Mouse (Mus musculus) urinary bladder, postnatal 10 days (tissue): ENCODE data around the gene Strip1.
"Not testable (repeated sequence)": the region's sequence is repeated elsewhere in the genome, so short reads cannot be mapped to it uniquely, and the experiment has no call there.

ENCODE experiments used
- DNase-seq: peaks from one replicate; pipeline ENCODE4 v3.0.0; 2022; ENCODE audit warnings: low spot score

Gene Strip1

DNA sequence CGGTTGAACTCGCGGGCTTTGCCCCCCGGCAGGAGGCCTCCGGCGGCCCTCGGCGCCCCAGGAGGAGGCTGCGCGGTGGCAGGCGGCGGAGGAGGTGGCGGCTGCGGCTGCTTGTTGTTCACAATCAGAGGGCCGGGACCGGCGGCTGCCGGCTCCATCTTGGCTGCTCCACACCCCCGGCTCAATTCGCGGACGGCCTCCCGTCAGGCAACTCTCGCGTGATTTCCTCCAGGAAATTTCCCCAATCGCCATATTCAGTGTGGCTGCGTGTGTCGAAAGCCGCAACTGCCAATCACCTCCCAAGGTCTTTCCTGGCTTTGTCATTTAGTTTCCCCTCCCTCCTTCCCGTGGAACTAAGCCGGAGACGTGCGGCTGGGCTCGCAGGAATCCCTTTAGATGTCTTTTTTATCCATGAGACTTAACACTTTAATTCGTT is at the start of gene Strip1:
Strip1 (minus strand) TSS at position 172 of the 436 bp plus-strand sequence.
- peak; percentile 69 for DNase-seq

- DNase-seq = no peak
Measured at GRCm38 (mm10) chr3:107680790-107681576, 49.5 kb upstream of the Strip1 start.

- no peak for DNase-seq
Measured at GRCm38 (mm10) chr3:107671509-107671908, 40.0 kb upstream of the Strip1 start.

GRCm38 (mm10) chr3:107670500-107670899 is 39.0 kb upstream of the Strip1 start:
- DNase-seq = no peak

- no peak for DNase-seq
Measured at GRCm38 (mm10) chr3:107668786-107669185, 37.3 kb upstream of the Strip1 start.

DNA sequence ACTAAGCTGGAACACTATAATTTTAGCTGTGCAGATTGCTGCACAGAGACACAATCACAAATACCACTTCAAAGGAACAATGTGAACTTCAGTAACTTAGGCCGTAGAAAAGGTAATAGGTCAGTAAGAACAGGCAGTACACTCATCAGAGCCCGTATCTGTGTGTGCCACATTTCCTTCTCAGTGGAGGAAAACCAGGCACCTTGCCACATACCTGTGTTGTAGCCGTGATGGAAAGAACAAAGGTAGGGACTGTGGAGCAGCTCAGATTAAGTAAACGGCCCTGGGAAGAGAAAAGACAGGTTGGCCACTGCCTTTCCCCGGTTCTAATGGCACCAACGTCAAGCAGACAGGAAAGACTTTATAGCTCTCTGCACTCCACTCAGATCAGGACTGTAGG is 35.9 kb upstream of the Strip1 start:
- DNase-seq = no peak

DNA sequence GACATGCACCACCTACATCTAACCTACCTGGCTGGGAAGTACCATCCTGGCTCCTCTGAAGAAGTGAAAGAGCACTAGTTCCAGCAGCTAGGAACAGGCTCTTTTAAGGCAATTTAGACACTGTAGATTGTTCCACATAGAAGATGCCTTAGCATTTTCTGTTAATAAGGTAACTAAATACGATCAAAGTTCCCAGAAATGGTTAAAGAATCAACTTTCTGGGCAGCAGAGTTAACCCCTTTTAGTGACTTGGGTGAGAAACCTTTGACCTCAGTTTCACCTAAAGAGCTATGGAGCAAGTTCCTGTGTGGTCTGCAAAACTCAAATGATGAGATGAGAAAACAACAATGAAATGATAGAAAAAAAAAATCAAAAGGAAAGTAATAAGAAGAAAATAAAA is 33.1 kb upstream of the Strip1 start:
- DNase-seq = no peak

- DNase-seq = no peak
Measured at GRCm38 (mm10) chr3:107659000-107659399, 27.5 kb upstream of the Strip1 start.

DNA sequence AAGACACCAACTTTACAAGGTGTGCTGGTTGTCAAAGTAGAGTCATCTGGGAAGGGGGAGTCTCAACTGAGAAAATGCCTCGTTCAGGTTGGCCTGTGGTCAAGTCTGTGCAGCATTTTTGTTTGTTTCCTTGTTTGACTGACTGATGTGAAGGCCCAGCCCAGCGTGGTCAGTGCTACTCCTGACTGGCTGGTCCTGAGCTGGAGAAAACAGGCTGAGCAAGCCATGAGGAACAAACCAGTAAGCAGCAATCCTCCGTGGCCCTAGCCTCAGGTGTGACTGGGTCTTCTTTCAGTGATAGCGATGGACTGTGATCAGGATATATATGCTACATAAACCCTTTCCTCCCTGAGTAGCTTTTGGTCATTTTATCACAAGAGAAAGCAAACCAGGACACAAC is 25.4 kb upstream of the Strip1 start:
- DNase-seq = no peak

DNA sequence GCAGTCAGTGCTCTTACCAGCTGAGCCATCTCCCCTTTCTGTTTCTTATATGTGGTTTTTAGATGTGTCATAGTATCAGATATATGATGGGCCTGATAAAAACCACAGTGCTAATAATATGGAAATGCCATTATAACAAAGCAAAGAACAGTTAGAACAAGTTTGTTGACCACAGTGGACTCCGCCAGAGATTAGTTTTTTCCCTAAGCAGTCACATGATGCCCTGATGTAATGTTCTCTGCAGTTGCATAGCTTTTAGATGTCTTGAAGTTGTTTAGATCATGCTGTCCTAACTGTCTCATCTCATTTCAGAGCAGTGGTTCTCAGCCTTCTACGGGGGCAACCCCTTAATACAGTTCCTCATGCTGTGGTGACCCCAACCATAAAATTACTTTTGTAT is 24.7 kb upstream of the Strip1 start:
- no peak for DNase-seq

DNA sequence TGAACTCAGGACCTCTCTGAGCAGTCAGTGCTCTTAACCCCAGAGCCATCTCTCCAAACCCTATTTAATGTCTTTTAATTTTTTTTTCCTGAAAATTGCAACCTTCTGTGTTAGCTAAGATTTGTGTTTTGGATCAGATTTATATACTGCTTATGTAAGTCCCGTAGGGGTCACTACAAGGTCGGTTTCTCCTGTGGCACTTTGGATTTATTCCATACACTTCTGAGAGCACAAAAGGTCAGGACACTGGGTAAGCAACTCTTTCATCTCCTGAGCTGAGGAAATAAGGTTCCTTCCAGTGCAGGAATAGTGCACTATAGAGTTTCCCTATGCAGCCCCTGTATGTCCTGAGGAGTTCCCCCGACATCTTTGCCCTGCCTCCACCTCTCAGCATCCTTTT is 24.0 kb upstream of the Strip1 start:
- no peak for DNase-seq

GRCm38 (mm10) chr3:107654861-107655260 is 23.4 kb upstream of the Strip1 start:
- no peak for DNase-seq

GRCm38 (mm10) chr3:107652968-107653367 is 21.5 kb upstream of the Strip1 start:
- DNase-seq = no peak

GRCm38 (mm10) chr3:107650276-107650675 is 18.8 kb upstream of the Strip1 start:
- DNase-seq = not testable (repeated sequence)

GRCm38 (mm10) chr3:107646947-107647346 is 15.5 kb upstream of the Strip1 start:
- DNase-seq = no peak

- no peak for DNase-seq
Measured at GRCm38 (mm10) chr3:107637606-107638172, 6.2 kb upstream of the Strip1 start.

DNA sequence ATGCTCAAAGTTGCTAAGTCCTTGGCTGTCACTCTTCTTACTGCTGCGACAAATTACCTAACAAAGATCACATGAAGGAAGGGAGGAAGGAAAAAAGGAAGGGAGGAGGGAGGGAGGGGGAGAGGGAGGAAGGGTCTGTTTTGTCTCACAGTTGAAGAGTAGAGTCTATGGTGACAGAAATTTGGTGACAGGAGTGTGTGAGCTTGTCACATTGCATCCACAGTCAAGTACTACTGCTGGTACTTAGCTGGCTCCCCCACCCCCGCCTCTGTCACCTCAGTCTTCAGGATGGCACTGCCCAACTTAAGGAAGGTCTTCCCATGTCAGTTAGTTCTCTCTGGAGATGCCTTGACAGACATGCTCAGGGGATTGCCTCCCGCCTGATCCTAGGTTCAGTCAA is 4.7 kb upstream of the Strip1 start:
- no peak for DNase-seq

GRCm38 (mm10) chr3:107635836-107636235 is 4.3 kb upstream of the Strip1 start:
- DNase-seq = no peak

GRCm38 (mm10) chr3:107633906-107634305 is 2.4 kb upstream of the Strip1 start:
- DNase-seq = no peak

DNA sequence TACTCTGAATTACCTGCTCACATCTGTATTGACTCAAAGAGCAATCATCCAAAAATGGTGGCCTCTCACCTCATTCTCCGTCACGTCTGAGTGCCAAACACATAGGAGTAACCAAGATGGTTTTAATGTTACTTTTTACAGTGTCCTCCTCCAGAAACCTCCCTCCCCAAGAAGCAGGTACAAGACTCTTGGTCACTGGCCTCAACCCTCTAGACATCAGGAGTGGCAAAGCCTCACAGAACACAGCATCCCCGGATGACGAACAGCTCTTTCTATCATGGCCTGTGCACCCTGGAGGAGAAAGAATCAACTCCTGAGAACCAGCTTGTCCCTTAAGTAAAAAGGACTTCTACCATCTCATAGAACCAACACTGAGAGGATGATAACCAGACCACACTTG is 1.3 kb upstream of the Strip1 start:
- DNase-seq = no peak

DNA sequence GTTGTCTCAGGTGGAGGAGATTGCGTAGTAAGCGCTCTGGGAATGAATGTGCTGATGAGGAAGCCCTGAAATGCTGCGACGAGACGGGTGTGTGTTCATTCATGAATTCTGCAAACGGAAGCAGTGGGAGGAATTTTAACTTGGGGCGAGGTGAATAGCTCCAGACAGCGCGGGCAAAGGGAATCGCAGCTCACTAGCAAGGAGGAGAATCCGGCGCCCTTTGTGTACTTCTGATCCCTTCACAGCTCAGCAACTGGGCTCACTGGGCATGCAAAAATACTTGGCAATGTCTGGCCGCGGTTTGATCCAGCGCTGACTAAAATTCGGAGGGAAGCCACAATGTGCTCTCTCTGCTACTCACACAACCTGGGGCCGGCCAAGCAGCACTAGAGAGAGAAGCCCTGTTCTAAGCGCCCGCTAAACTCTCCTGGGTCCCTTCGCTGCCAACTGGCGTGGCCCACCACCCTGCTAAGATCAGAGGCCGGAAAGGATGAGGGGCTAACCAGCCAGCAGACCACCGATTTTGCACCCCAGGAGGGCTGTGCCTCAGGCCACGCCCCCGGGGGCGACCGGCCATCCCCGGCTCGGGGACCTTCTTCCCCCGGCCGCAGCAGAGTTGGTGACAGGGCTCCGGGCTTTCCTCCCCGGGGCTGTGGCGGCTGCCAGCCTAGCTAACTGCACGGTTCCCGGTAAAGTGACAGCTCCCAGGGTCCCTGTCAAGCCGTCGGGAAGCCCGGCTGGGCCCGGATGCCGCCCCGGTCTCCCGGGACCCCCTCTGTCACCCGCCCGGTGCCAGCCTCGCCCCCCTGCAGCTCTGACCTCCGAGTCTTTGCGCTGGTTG is 592 bp downstream of the Strip1 start, which contains the start of gene Gm10961:
Gm10961 (plus strand) TSS at position 641 of the 841 bp plus-strand sequence.
- no peak for DNase-seq

DNA sequence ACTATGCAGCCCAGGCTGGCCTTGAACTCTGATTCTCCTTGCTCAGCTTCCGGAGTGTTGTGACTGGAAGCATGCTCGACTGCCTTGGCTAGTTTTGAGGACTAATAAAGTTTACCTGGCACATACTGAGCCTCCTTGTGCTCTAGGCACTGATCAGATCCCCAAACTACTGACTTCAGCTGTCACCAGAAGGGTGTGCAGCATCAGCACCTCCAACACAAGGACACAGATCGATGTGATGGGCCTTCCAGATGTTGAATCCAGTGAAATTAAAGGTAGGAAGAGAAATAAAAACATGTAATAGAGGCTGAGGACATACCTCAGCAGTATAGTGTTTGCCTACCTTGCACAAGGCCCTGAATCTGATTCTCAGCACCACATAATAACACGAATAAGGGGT is 2.1 kb downstream of the Strip1 start:
- no peak for DNase-seq

GRCm38 (mm10) chr3:107628551-107628950 is 2.9 kb downstream of the Strip1 start:
- DNase-seq = no peak
